Mouse (Mus musculus) lung, embryonic 15.5 days (tissue): ENCODE measurements around the gene Stox2. TPM values are rescaled to one million over a fixed set of nuclear protein-coding genes. Genes with fewer than 3 reads are reported as not detected.

Source experiments
- ATAC-seq: fragments of 200-750 bp; cut with Nextera tagmentation; 2 replicates; pipeline ENCODE4 v1.8.0; 2017; ENCODE audit warnings: moderate number of reproducible peaks, borderline replicate concordance; ENCODE audit not compliant: low FRiP score, low TSS enrichment; ENCODE audit errors: extremely low read depth
- H3K27ac ChIP-seq: fragments of 300-500 bp; sonication (generic); 2 replicates; pipeline ENCODE4 v1.5.1; 2015; ENCODE audit warnings: moderate library complexity, mild to moderate bottlenecking, inconsistent platforms
- H3K27me3 ChIP-seq: fragments of 300-500 bp; sonication (generic); 2 replicates; pipeline ENCODE4 v1.6.1; 2015; ENCODE audit warnings: inconsistent platforms
- H3K36me3 ChIP-seq: fragments of 300-500 bp; sonication (generic); 2 replicates; pipeline ENCODE4 v1.6.1; 2015; ENCODE audit warnings: inconsistent platforms
- H3K4me1 ChIP-seq: fragments of 300-500 bp; sonication (generic); 2 replicates; pipeline ENCODE4 v1.6.1; 2015; ENCODE audit warnings: inconsistent platforms
- H3K4me2 ChIP-seq: fragments of 300-500 bp; sonication (generic); 2 replicates; pipeline ENCODE4 v1.6.1; 2015; ENCODE audit warnings: inconsistent platforms, mild to moderate bottlenecking, moderate library complexity
- H3K4me3 ChIP-seq: fragments of 300-500 bp; sonication (generic); 2 replicates; pipeline ENCODE4 v1.5.1; 2015; ENCODE audit warnings: mild to moderate bottlenecking, inconsistent platforms
- H3K9ac ChIP-seq: fragments of 300-500 bp; sonication (generic); 2 replicates; pipeline ENCODE4 v1.6.1; 2015; ENCODE audit warnings: inconsistent platforms
- H3K9me3 ChIP-seq: fragments of 300-500 bp; sonication (generic); 2 replicates; pipeline ENCODE4 v1.6.1; 2016; ENCODE audit warnings: inconsistent platforms
- WGBS: fragments of 180-500 bp; shearing (Covaris S2); methylation state at CpG from one replicate; pipeline ENCODE4 v1.1.7; 2015; 5-methylcytosine and 5-hydroxymethylcytosine counted together
- polyA plus RNA-seq: library from polyadenylated mRNA; unstranded; fragments of >200 nt; fragmentation: Nextera tagmentation; extraction: Ambion mirVana; gene quantifications from 2 replicates; pipeline ENCODE4 v1.2.1, GENCODE M21; 2015

The Stox2 gene
- polyA plus RNA-seq, 1 experiment from 2014 or later, result 12.7 TPM

DNA sequence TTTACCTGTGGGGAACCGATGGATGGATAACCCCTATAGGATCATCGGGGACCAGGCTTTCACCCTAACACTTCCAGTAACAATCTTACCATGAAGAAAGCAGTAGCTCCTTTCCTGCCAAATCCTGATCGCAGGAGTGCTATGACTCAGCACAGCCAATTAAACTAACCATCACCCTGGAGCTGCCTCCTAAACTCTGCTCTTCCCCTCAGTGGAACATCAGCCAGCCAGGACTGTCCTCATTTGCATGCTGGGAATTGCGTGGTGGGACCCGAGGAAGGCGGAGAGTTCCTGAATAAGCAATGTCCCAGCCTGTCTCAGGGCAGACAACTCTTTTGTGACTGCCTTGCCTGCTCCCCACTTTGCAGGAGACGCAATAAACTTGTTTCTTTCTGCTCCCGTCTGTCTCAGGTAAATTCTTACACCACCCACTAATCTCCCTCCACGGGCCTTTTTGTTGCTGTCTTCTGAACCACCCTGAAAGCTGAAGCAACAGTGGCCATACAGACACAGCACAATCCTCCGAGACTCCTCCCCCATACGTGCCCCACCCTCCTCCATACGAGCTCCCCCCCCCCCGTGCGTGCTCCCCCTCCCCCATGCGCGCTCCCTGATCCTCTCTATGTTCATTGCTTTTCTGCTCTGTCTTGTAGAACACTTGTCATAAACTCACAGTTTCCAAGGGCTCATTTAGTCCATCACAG lies 121.9 kb downstream of the Stox2 start:
- H3K4me3 ChIP-seq, result no peak overlapping the region
- no peak overlapping the region for H3K9ac ChIP-seq
- no peak overlapping the region for H3K4me2 ChIP-seq
- H3K4me1 ChIP-seq, result peaks cover 9% of the 10 kb centered on the region
- H3K27me3 ChIP-seq, result no peaks in the 10 kb centered on the region
- no peaks in the 10 kb centered on the region for H3K36me3 ChIP-seq
- no peaks in the 10 kb centered on the region for H3K9me3 ChIP-seq
- 52% methylated on average over 16 of the region's 16 CpGs for WGBS
- ATAC-seq, result no peak
- H3K27ac ChIP-seq, result no peak overlapping the region

DNA sequence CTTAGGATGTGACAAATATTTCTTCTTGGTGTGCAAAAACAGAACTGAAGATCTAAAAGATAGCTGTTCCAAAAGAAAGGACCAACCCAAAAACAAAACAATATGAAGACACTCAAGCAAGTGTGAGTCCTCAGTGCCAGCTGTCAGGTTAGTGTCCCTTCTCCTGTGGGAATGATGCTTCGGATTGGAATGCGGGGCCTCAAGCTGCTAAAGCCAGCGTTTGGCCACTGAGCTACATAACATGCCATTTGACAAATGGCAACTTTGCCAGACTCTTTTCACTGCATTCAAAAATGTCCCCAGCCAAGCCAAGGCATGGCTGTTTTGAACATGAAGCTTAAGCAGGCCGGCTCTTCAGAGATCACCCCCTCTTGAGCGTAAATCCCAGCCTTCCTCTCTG lies 124.9 kb downstream of the Stox2 start:
- Histone ChIP-seq H3K4me1 (peaks cover 9% of the 10 kb centered on the region), H3K4me2 (no peak overlapping the region)
- WGBS, result 38% methylated on average over 5 of the region's 5 CpGs

DNA sequence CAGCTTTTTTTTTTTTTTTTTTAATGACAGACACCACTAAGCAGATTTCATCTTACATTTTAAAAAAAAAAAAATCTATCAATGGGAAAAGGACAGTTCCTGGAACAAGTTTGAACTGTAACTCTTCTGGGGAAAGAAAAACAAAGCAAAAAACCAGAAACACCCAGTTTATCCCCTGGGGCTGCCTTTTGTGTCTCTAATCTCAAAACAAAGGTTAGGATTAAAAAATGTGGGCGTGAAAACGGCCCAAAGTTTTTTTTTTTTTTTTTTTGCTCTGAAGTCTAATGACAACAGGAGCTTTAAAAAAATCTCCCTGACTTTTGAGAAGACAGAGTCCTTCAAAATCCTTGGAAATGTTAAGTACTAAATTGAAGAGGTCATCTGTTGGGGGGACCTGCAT lies 125.5 kb downstream of the Stox2 start:
- H3K4me2 ChIP-seq, result no peak overlapping the region
- H3K36me3 ChIP-seq, result no peaks in the 10 kb centered on the region
- H3K9ac ChIP-seq, result no peak overlapping the region
- no peak overlapping the region for H3K27ac ChIP-seq
- H3K4me1 ChIP-seq, result peaks cover 9% of the 10 kb centered on the region
- no peaks in the 10 kb centered on the region for H3K9me3 ChIP-seq
- no peak overlapping the region for H3K4me3 ChIP-seq
- ATAC-seq, result no peak
- H3K27me3 ChIP-seq, result no peaks in the 10 kb centered on the region
- WGBS, result 40% methylated on average over 2 of the region's 2 CpGs

More for the DNA sequence above, 124.9 kb downstream of the Stox2 start:
- Histone ChIP-seq H3K4me3 (no peak overlapping the region), H3K27ac (no peak overlapping the region), H3K27me3 (no peaks in the 10 kb centered on the region), H3K9ac (no peak overlapping the region), H3K36me3 (no peaks in the 10 kb centered on the region), H3K9me3 (no peaks in the 10 kb centered on the region)
- no peak for ATAC-seq

DNA sequence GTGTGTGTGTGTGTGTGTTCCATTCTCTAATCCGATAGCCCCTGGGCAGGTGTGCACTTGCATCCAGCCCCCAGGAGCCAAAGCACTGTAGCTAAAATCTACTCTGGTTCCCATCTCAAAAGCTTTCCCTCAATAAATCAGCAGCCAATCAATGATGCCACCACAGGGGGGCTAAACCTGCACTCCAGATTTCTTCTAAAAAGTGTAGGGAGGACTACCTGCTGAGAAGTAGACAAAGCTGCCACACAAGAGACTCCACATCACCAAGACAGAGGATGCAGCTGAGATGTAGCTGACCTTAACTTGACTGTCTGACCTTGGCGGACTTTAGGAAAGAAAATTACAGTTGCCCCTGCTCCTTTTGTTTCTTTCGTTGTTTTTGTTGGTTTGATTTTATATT lies 127.7 kb downstream of the Stox2 start:
- Histone ChIP-seq H3K27me3 (no peaks in the 10 kb centered on the region), H3K9me3 (no peaks in the 10 kb centered on the region), H3K4me1 (peaks cover 9% of the 10 kb centered on the region), H3K9ac (no peak overlapping the region), H3K4me3 (no peak overlapping the region), H3K27ac (no peak overlapping the region), H3K4me2 (no peak overlapping the region), H3K36me3 (no peaks in the 10 kb centered on the region)
- no peak for ATAC-seq
- 87% methylated on average over 3 of the region's 3 CpGs for WGBS

DNA sequence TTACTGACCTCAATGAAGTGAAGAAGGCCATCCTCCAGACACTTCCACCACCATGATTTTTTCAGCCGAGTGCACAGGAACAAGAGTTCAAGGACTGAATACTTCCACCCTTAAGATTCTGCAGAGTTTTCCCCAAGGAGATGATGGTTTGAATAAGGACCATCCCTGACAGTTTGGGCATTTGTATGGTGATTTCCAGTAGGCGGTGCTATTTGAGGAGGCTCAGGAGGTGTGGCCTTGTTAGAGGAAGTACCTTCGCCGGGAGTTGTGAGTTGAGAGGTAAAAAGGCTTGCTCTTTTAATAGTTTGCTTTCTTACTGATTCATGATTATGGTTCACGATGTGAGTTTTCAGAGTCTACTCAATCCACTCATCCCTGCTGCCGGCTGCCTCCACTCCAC lies 138.0 kb downstream of the Stox2 start:
- no peak overlapping the region for H3K4me3 ChIP-seq
- H3K36me3 ChIP-seq, result no peaks in the 10 kb centered on the region
- no peaks in the 10 kb centered on the region for H3K27me3 ChIP-seq
- WGBS, result 89% methylated on average over 6 of the region's 6 CpGs
- H3K4me2 ChIP-seq, result no peak overlapping the region
- H3K4me1 ChIP-seq, result no peaks in the 10 kb centered on the region
- no peak overlapping the region for H3K9ac ChIP-seq
- no peak overlapping the region for H3K27ac ChIP-seq
- no peaks in the 10 kb centered on the region for H3K9me3 ChIP-seq
- no peak for ATAC-seq

DNA sequence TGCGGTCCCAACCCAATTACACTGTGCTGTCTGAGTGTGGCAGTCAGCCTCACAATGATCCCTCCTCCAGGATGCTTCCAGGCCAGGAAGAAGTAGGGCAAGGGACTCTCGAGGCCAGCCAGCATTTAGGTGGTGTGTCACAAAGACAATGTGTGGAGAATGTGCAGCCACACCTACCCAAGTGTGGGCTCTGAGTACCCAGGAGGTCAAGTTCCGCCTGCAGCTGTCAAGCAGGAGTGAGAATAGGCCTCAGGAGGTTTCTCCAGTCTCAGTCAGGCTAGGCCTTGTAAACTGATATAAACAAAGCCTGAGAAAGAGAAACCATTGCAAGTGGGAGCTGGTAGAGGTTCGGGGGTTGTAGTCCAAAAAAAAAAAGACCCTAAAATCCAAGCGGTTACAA lies 139.8 kb downstream of the Stox2 start:
- H3K27ac ChIP-seq, result no peak overlapping the region
- no peak overlapping the region for H3K4me3 ChIP-seq
- H3K4me2 ChIP-seq, result no peak overlapping the region
- H3K27me3 ChIP-seq, result no peaks in the 10 kb centered on the region
- no peaks in the 10 kb centered on the region for H3K9me3 ChIP-seq
- H3K36me3 ChIP-seq, result no peaks in the 10 kb centered on the region
- no peak overlapping the region for H3K9ac ChIP-seq
- WGBS, result 75% methylated on average over 5 of the region's 5 CpGs
- no peaks in the 10 kb centered on the region for H3K4me1 ChIP-seq
- no peak for ATAC-seq

DNA sequence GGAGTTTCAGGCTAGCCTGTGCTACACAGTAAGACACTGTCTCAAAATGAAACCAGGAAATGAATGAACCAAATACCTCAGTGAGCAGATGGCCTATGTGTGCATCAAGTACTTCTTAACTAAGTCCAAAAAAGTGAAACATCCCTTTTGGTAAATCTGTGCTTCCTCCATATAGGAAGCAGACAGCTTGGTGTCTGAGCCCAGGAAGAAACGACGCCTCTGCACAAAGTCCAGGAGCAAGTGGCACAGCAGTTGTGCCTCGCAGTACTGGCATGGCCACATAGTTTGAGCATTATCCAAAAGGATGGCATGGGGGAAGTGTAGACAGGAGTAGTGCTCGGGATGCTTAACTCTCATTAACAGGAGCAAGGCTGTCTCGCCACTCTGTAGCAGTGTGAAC lies 140.3 kb downstream of the Stox2 start:
- no peak for ATAC-seq
- H3K4me2 ChIP-seq, result no peak overlapping the region
- H3K27ac ChIP-seq, result no peak overlapping the region
- no peaks in the 10 kb centered on the region for H3K36me3 ChIP-seq
- H3K27me3 ChIP-seq, result no peaks in the 10 kb centered on the region
- no peak overlapping the region for H3K4me3 ChIP-seq
- H3K9ac ChIP-seq, result no peak overlapping the region
- no peaks in the 10 kb centered on the region for H3K4me1 ChIP-seq
- no peaks in the 10 kb centered on the region for H3K9me3 ChIP-seq
- 90% methylated on average over 5 of the region's 5 CpGs for WGBS

DNA sequence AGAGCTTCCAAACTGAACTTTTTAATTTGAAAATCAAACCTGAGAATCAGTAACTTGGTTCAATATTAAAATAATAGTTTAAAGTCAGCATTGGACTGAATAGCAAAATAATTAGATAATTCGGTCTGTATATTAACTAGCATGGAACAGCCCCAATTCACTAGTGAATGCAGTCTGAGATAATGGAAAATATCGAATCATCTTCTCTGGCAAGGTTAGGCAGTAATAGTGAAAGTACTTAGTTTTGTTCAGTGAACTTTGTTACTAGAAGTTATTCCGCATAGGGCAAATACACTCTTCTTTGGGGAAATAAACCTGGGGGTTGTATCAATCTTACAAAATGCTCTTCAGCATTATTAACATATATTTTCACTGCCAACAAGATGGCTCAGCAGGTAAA lies 147.7 kb downstream of the Stox2 start:
- H3K4me2 ChIP-seq, result no peak overlapping the region
- no peak overlapping the region for H3K4me3 ChIP-seq
- no peaks in the 10 kb centered on the region for H3K36me3 ChIP-seq
- no peak overlapping the region for H3K9ac ChIP-seq
- H3K27me3 ChIP-seq, result no peaks in the 10 kb centered on the region
- no peaks in the 10 kb centered on the region for H3K4me1 ChIP-seq
- H3K9me3 ChIP-seq, result no peaks in the 10 kb centered on the region
- ATAC-seq, result no peak
- WGBS, result 89% methylated on average over 3 of the region's 3 CpGs
- H3K27ac ChIP-seq, result no peak overlapping the region

DNA sequence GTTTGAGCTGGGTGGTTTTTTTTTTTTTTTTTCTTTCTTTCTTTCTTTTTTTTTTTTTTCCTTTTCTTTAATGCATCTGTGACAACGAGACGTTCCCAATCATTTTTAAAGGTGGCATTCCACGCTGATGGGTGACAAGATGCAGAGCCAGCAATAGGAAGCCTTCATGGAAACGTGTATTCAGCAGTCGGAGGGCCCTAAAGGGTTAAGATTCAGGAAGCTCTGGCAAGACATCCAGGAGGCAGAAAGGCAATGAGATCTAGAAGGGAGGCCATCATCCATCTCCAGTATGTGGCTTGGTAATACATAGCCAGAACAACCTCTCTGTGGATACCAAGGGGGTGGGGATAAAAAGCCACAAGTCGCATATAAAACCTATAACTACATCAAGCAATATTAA lies 156.5 kb downstream of the Stox2 start:
- H3K9ac ChIP-seq, result peak overlapping the region; percentile 74; the same call in 1 of the 2 replicates
- peak overlapping the region; percentile 71 for H3K4me3 ChIP-seq
- H3K27ac ChIP-seq, result no peak overlapping the region
- H3K4me1 ChIP-seq, result peaks cover 24% of the 10 kb centered on the region
- H3K4me2 ChIP-seq, result peak overlapping the region; percentile 99
- H3K9me3 ChIP-seq, result no peaks in the 10 kb centered on the region
- 13% methylated on average over 6 of the region's 6 CpGs for WGBS
- peaks cover 6% of the 10 kb centered on the region; the same call in 1 of the 2 replicates for H3K27me3 ChIP-seq
- no peaks in the 10 kb centered on the region for H3K36me3 ChIP-seq
- no peak for ATAC-seq

DNA sequence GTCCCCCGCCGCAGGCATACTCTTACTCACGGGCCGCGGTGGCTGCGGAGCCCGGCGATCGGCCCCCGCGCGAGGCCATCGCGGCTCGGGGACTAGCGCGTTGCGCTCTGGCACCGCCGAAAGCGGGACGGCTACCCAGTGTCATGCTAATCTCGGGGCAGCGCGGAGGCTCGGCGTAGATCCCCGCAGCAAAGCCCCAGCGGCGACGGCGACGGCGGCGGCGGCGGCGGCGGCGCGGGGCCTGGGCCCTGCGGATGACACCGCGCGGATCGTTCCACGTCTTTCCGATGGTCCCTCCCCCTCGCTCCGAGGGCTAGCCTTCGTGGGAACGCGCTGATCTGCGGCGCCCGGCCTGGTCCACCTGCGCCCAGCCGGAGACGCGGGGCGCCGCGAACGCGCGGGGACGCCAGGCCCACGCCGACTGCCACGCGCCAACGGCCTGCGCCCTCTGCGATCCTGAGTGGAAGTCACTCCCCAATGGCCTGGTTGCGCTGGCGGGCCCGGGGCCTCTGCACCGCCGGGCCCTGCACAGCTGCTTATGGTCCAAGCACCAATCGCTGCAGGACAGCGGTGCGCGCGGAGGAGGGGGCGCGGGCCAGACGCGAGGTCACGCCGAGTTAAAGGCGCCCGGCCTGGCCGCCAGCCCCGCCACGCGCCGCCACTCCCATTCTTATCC lies 157.2 kb downstream of the Stox2 start:
- Histone ChIP-seq H3K27ac (peak overlapping the region; percentile 65), H3K4me3 (peak overlapping the region; percentile 71), H3K4me2 (peak overlapping the region; percentile 99), H3K9me3 (no peaks in the 10 kb centered on the region), H3K4me1 (peaks cover 24% of the 10 kb centered on the region), H3K36me3 (no peaks in the 10 kb centered on the region), H3K9ac (peak overlapping the region; percentile 74), H3K27me3 (peaks cover 6% of the 10 kb centered on the region; the same call in 1 of the 2 replicates)
- ATAC-seq, result peak; percentile 85
- WGBS, result under 1% methylated on average over 85 of the region's 97 CpGs

DNA sequence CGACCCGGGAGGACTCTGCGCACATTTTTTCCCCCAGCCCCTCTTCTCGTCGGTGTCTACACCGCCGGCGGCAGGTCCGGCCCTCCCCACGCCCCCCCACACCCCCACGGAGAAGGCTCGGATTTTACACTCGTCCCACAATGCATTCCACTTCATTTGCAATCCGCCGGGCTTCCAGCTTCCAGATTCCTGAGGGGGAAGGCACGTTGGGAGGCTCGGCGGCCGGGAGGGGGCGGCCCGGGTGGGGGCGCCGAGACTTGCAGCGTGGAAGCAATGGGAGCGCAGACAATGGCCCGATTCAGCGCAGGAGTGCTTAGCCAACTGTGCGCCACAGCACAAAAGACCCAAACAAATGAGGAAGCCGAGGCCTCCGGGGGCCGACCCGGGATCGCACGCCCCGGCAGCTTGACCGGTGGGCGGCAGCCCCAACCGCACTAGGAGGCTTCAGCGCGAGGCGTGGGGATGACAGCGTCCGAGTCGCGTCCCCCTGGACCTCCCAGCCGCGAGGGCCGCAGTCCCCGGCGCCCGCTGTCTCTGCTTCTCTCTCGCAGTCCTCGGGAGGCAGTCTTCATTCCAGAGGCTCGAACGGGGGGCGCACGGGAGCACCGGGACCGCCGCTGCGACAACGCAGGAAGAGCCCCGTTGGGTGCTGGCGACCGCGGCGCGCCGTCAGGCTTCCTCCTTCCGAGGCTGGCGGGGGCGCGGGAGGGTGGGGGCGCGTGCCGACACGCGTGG lies 157.9 kb downstream of the Stox2 start:
- Histone ChIP-seq H3K36me3 (no peaks in the 10 kb centered on the region), H3K9ac (peak overlapping the region; percentile 74), H3K4me3 (peak overlapping the region; percentile 71), H3K4me2 (peak overlapping the region; percentile 99), H3K9me3 (no peaks in the 10 kb centered on the region), H3K27ac (peak overlapping the region; percentile 65), H3K4me1 (peaks cover 24% of the 10 kb centered on the region), H3K27me3 (peaks cover 6% of the 10 kb centered on the region; the same call in 1 of the 2 replicates)
- WGBS, result under 1% methylated on average over 71 of the region's 78 CpGs
- ATAC-seq, result peak; percentile 70
